Mouse (Mus musculus): ENCODE measurements around the gene Stra6l.
A peak's percentile ranks its signal among the peaks of the same experiment; 100 is the strongest.

Stra6l gene

DNA sequence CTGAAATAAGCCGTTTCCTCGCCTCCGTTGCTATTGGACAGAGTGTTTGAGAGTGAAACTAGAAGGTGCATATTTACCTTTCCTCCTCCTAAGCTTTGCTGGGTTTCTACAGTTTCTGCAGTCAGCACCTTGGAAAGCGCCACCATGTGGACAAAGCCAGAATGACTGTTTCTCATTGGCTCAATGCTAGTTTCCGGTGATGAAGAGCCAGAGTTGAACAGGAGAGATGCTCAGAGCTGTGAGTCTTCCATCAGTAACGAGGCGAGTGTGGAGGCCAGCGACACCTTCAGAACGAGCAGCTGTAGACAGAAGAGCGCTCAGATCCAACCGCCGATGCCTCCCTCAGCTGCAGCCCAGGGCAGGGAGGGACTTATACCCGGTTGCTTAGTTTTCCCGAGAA, 4.1 kb upstream of the Stra6l start:
- peak in 1 of 2 experiments; percentile 60 for DNase-seq (ENCODE audit: low spot score in 2 of 2)

GRCm38 (mm10) chr4:45846263-45846662, 2.2 kb upstream of the Stra6l start:
- no peak for DNase-seq (ENCODE audit: low spot score in 2 of 2)

DNA sequence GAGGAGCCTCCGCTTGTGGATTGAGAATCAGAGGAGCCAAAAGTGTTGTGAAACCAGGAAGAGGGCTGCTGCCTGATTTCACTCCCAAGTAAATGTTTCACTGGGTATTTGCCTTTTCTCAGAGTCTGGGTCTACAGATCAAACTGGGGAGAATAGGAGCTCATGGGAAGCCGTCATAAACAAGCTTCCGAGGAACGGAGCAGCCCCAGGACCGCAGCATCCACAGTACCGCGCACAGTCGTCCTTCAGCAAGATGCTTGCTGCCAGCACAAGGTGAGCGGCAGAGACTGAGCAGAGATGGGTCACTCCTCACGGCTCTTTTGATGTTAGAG, 327 bp downstream of the Stra6l start:
- no peak for DNase-seq (ENCODE audit: low spot score in 2 of 2)

DNA sequence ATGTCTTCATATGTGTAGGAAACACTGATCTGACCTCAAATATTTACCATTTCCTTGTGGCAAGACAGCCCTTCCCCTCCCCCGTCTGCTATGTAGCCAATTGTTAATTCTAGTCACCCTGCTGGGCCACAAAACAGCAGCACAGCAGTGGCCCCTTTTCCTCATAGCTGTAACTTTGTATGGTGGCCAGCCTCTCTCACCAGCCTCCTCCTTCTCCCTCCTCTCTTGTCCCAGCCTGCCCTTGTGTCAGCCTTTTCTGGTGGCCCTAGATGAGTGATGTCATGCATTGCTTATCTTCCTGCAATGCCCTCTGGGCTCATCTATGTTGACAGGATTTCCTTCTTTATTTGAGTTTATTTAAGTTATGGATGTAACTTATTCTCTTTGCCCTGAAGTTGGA, 955 bp downstream of the Stra6l start:
- DNase-seq (ENCODE audit: low spot score in 2 of 2) = no peak

- DNase-seq (ENCODE audit: low spot score in 2 of 2) = no peak
Measured at GRCm38 (mm10) chr4:45851640-45852051, 3.2 kb downstream of the Stra6l start.

- no peak for DNase-seq (ENCODE audit: low spot score in 2 of 2)
Measured at GRCm38 (mm10) chr4:45853496-45854246, 5.2 kb downstream of the Stra6l start.

DNA sequence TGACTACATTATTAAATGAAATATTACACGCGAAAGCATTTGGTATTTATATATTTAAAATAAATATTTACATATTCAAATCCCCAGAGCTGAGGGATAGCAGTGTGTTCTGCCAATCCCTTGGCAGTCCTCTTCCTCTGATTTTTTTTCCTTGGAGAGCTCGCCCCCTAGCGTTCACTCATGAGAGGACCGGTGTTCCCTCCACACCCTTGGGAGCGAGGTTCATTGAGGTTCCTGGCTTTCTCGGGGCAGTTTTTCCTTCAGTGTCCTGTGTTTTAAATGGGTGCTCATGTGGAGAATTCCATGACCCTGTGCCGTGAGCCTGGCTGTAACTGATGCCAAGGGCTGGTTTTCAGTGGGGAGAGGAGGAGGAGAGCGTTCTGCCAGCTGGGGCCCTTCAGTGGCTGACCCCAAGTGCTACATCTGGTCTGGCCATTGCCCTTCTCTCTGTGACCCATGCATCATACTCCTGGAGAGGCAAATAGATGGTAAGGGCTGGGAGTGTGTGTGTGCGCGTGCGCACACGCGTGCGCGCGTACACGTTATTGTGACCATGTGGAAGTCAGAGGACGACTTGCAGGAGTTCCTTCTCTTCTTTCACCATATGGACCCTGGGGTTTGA, 7.5 kb downstream of the Stra6l start:
- peak in 1 of 2 experiments; percentile 74 for DNase-seq (ENCODE audit: low spot score in 2 of 2)

DNA sequence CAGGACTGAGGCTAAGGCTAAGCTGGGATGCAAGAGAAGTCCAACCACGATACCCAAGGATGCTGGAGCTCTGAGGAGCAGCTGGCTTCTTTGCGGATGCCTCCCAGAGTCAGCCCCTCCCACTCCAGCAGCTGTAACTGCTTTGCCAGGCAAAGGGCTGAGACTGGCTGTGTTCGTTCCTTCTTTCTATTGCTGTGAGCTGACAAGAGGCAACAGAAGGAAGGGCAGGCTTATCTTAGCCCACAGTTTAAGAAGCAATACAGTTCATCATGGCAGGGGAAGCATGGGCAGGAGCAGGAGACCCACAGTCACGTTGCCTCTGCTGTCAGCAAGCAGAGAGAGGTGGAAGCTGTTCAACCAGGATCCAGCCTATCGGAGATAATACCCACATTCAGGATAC, 12.7 kb downstream of the Stra6l start:
- DNase-seq (ENCODE audit: low spot score in 2 of 2) = no peak

GRCm38 (mm10) chr4:45867416-45867815, 19.0 kb downstream of the Stra6l start:
- DNase-seq (ENCODE audit: low spot score in 2 of 2) = no peak

DNA sequence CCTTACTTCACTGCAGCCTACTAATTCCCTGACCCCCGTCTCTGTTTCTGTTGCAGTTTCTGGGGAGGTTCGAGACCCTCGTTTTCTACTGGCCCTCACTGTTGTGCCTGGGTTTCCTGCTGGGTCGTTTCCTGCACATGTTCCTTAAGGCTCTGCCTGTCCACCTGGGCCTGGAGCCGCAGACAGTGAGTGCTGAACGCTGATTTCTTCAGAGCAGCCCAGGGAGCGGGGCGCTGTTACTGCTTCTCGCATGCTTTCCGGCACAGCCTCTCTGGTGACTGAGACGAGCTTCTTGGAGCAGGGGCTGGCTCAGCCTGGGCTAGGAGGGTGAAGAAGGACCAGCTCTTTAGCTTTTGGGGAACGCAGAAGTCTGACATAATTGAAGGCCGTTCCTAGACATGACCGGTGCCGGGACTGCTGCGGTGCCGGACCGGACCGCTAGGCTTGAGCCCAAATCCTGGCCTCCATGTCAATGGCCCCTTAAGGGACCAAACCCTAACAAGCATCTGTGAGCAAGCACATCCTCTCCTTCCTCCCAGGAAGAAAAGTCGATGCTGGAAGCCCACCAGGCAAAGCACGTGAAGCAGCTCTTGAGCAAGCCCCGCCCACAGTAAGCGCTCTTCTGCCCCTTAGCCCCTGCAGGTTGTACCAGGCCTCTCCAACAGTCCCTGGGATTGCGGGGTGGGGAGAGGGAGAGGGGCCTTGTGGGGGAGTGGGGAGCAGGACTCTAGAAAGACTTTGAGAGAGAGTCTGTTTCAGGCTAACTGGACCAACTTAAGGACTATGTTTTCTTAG, 20.8 kb downstream of the Stra6l start:
- DNase-seq (ENCODE audit: low spot score in 2 of 2) = no peak

- DNase-seq (ENCODE audit: low spot score in 2 of 2) = no peak
Measured at GRCm38 (mm10) chr4:45872147-45872546, 23.7 kb downstream of the Stra6l start.

- peak in 1 of 2 experiments; percentile 53 for DNase-seq (ENCODE audit: low spot score in 2 of 2)
Measured at GRCm38 (mm10) chr4:45878929-45879328, 30.5 kb downstream of the Stra6l start.

GRCm38 (mm10) chr4:45882521-45882920, 34.1 kb downstream of the Stra6l start:
- no peak for DNase-seq (ENCODE audit: low spot score in 2 of 2)

DNA sequence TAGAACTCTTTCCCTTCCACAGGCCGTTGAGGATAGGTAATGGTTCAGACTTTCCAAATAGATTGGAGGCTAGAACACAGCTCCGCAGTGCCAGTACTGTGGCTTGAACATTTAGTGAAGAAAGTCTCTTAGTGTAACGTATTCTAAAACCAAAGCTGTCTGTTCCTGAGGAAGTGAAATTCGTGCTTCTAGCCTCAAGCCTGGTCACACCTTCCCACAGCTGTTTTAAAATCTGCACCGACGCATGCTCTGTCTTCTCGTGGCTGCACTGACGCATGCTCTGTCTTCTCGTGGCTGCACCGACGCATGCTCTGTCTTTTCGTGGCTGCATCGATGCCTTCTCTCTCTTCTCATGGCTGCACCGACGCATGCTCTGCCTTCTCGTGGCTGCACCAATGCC, 34.8 kb downstream of the Stra6l start:
- DNase-seq (ENCODE audit: low spot score in 2 of 2) = no peak

- no peak for DNase-seq (ENCODE audit: low spot score in 2 of 2)
Measured at GRCm38 (mm10) chr4:45889487-45889886, 41.0 kb downstream of the Stra6l start.

- DNase-seq (ENCODE audit: low spot score in 2 of 2) = peak in 1 of 2 experiments; percentile 44
Measured at GRCm38 (mm10) chr4:45890066-45890761, 41.8 kb downstream of the Stra6l start, which contains the start of gene Ccdc180. Gene Ccdc180, plus strand, starts transcription at chr4:45890303.

GRCm38 (mm10) chr4:45896425-45897081, 48.1 kb downstream of the Stra6l start:
- no peak for DNase-seq (ENCODE audit: low spot score in 2 of 2)

DNA sequence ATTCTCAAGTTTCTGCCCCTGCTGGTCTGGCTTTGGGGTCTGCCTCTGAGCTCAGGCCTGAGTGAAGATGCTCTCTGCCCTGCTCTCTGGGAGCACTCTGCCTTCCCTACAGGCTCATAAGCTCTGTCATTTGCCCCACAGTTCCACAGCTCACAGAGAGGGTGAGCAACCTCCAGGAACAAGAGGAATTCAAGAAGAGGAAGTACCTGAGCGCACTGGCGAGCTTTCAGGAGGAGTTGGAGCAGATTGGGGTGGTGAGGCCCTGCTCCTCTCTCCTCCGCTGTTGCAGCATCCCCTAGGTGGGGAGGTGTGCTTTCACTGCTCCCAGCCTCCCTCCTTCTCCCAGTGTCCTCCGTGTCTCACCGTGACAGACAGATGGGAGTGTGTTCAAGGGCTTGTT, 49.9 kb downstream of the Stra6l start:
- DNase-seq (ENCODE audit: low spot score in 2 of 2) = no peak

DNA sequence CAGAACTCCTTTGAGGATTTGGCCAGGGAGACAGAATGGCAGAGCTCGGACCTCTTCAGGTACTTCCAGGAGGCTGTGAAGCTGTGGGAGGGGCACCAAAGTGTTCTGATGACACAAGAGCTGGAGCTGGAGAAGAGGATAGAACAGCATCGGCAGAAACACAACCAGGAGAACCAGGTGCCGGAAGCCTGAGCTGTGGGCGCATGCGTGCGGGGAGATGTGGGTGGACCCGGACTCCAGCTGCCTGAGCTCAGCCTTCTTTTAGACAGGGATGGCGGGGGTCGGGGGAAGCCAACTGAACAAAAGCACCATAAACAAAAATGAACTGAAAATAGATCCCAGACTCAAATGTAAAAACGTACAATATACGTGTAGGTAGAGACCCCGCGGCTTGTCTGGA, 60.8 kb downstream of the Stra6l start:
- peak; percentile 8 to 39 for DNase-seq (ENCODE audit: low spot score in 2 of 2)

DNA sequence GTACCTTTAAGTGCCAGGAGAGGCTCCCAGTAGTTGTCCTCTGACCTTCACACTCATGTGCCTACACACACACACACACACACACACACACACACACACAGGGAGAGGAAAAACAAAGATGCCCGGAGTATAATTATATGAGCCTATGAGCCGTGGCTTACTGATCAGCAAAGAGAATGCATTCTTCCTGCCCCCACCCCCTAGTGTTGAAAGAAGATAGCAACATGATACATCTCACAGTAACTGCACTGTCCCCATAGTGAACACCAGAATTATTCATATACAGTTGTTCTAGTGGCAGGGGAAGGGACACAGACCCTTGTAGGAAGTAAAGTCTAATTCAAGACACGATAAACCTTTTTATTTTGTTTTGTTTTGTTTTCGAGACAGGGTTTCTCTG, 61.5 kb downstream of the Stra6l start:
- DNase-seq (ENCODE audit: low spot score in 2 of 2) = no peak

DNA sequence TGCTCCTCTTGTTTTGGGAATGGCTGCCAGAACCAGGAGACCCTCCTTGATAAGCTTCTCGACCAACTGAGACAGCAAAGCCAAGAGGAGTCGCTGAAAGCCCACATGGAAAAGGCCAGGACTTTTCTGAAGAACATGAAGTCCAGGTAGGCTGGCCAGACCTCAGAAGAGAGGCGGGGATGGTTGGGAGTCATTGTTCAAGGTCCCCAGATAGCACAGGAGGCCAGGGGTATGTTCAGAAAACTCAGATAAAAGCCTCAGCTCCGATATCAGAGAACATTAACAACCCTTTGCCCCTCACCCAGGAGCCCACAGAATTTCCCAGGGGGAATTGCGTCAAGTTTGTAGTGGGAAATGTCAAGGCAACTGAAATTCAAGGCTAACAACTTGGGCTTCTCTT, 62.8 kb downstream of the Stra6l start:
- DNase-seq (ENCODE audit: low spot score in 2 of 2) = no peak

DNA sequence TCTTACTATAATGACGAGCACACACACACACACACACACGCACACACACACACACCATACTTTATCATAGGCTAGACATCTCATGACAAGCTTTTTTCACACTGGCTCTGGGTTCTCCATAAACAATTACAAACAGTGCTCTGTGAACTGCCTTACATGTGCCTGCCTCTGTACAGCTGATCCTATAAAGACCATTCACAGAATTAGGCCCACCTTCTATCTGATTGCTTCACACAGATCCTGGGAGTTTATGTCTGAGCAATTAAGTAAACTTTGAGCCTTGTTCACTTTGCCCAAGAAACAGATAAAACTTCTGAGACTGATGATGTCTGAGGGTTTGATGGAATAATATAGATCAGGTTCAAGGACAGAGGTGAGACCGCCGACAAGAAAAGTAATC, 63.4 kb downstream of the Stra6l start:
- DNase-seq (ENCODE audit: low spot score in 2 of 2) = no peak
